Mouse (Mus musculus) gastrocnemius, postnatal 4 days (tissue): ENCODE results near the gene Tgfb1i1. TPM values are rescaled to one million over a fixed set of nuclear protein-coding genes. Genes with fewer than 3 reads are reported as not detected.
A peak's percentile ranks its signal among the peaks of the same experiment; 100 is the strongest.

Experiments
- DNase-seq, 2 experiments: peaks; one replicate each; pipeline ENCODE4 v3.0.0; 2021 to 2022; ENCODE audit warnings: low spot score in 2 of 2, mixed read lengths in 2 of 2
- total RNA-seq, 2 experiments: library from RNA; stranded (reverse); gene quantifications; 2 replicates each; pipeline ENCODE4 v1.2.3; 2021

The Tgfb1i1 gene
- total RNA-seq, 2 experiments from 2014 or later: 47.0 to 48.0 TPM

DNA sequence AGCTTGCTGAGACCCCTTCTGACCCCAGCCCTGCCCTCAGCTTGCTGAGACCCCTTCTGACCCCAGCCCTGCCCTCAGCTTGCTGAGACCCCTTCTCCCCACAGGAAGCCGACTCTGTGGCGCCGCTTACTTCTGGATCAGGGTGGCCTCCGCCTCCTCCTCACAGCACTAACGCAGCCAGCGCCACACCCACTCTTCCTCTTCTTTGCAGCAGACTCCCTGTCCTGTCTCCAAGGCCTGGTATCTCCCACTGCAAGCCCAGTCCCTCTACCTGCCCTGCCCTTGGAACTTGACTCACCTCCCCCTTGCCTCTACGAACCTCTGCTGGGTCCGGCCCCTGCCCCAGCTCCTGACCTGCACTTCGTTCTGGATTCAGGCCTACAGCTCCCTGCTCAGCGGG, 2.7 kb upstream of the Tgfb1i1 start:
- no peak for DNase-seq

DNA sequence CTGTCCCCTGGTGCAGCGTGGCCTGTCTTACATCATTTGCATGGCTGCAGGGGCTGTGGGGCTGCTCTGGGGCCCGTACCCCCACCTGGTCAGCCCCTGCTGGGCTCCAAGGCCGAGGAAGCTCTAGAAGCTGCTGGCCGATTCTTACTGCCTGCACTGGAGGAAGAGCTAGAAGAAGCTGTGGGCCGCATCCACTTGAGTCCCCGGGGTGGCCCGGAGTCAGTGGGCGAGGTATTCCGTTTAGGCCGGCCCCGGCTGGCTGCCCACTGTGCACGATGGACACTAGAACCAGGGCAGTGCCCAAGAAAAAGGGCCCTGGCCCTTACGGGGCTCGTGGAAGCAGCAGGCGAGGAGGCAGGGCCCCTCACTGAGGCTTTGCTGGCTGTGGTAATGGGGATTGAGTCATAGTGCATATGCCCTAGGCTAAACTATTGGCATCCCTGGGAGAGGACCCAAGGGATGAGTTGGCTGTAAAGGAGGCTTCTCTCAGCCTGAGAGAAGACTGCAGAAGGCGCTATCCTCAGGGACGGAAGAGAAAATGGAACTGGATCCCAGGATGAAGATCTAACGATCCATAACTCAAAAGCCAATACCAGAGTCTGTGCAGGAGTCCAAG, 2.1 kb upstream of the Tgfb1i1 start:
- no peak for DNase-seq

DNA sequence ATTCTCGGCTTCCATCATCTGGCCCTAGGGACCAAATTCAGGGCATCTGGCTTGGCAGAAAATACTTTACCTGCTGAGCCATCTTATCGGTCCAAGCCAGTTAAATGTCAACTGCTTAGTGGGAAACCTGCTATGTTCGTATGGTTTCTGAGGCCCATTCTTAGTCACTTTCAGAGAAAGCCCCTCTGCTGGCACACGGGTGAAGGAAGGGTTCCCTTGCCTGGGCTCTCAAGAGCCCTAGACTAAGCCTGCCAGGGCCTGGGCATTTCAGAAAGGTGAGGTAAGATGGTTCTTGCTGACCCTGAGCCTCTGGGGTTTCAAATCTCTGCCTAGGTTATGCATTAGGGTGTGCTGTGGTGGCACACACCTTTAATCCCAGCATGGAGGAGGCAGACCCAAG, 1.1 kb upstream of the Tgfb1i1 start:
- DNase-seq: no peak

DNA sequence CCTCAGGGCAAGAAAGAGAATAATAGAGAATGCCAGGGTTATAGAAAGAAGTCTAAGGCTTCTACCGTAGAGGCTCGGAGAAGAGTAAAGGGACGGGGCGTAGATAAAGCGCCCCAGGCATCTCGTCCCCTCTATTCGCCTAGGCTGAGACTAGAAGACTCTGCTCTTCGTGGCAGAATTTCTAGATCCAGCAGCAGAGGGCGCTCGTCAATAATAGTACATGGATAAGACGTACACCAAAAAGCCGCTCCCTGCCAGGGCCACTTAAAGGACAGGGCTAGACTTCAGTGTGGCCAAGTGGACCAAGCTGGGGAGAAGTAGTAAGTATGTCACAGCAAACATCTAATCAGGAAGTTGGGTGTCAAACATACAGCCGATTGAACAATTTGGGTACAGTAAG, 831 bp downstream of the Tgfb1i1 start:
- peak; percentile 71 to 90 for DNase-seq

DNA sequence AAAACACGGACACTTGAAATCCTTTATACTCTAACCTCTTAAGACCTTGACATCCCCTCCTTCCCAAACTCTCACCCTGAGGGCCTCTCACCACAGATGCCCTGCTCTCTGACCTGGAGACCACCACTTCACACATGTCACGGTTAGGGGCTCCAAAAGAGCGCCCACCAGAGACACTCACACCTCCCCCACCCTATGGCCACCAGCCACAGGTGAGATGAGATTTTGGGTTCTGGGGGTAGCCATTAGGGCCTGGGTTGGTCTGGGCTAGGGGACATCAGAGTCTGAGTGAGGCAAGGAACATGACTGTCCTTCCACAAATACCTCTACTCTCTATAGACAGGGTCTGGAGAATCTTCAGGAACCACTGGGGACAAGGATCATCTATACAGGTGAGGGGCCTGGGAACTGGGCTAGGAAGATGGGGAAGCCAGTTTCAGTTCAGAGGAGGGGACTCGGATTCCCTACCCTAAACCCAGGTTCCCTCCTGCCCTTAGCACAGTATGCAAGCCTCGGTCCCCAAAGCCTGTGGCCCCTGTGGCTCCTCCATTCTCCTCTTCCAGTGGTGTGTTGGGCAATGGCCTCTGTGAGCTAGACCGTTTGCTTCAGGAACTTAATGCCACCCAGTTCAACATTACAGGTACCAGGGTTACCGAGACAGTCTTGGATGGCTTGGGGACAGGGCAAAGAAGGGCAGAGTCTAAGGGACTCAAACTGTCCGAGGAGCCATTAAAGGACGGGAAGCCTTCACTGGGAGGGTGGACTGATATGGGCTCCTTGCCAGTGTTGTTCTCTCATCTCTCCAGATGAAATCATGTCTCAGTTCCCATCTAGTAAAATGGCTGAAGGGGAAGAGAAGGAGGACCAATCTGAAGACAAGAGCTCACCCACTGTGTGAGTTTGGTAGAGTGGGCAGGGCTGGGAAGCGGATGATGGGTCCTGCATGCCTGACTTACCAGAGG, 1.8 kb downstream of the Tgfb1i1 start:
- no peak for DNase-seq

DNA sequence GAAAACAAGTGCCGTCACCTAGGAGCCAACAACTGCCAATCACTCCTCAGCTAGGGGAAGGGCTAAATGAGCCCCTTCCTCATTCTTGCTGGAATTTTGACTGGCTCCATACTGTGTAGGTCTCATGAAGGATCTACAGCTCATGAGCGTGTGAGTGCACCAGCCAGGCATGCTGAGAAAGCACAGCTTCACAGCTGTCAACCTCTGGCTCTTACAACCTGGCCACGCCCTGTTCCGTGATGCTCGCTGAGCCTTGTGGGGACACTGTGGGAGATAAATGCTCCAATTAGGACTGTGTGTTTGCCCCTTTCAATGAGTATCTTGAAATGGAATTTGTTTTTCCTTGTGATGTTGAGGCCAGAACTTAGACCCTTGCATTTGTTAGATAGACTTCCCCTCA, 3.4 kb downstream of the Tgfb1i1 start:
- no peak for DNase-seq

DNA sequence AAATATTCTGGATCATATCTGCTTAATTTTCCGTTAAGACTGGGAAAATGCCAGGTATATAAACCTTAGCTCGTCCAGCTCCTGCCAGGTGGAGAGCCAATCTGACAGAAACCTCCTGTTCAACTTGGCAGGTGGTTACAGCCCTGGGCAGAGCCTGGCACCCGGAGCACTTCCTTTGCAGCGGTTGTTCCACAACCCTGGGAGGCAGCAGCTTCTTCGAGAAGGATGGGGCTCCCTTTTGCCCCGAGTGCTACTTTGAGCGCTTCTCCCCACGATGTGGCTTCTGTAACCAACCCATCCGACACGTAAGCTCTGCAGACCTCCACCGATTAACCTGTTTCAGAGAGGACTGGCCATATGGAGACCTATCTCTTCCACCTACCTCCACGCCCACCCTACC, 5.3 kb downstream of the Tgfb1i1 start:
- no peak for DNase-seq

DNA sequence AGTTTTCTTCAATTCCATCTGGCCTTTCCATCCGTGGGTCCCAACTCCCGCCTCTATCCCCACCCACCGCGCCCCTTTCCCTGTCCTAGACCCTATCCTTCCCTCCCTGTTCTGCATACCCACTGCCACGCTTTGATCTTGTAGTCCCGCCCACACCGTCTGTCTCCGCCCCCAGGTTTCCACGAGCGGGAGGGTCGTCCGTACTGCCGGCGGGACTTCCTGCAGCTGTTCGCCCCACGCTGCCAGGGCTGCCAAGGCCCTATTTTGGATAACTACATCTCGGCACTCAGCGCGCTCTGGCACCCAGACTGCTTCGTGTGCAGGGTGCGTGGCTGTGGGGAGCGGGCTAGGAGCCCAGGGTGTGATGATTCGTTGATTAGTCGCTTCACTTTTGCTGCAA, 6.0 kb downstream of the Tgfb1i1 start:
- no peak for DNase-seq

DNA sequence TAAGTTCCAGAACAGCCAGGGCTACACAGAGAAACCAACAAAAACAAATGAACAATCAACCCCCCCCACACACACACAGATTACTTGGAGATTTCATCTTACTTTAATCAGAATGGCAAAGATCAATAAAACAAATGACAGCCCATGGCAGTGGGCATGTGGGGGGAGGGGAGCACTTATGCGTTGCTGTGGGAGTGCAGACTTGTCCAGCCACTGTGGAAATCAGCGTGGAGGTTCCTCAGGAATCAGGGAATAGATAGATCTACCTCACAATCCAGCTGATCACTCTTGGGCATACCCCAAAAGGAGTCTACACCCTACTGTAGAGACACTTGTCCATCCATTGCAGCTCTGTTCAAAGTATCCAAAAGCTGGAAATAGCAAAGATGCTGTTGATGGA, 8.4 kb downstream of the Tgfb1i1 start:
- DNase-seq: no peak

DNA sequence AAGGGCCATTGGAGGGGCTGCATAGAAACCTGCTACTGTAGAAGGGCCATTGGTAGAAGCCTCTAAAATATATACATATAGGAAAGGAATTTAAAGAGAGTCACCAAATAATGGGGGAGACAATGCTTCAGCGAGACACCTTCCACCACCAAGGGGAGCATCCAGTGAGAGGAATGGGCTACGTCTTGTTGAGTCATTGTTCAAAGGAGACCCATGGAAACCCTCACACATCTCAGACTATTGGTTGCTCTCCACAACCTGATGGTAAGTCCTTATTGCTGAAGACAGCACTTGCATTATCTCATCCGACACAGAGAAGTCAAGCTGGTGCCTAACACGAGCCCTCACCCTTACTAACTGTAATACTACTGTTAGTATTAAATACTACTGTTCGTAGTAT, 9.1 kb downstream of the Tgfb1i1 start:
- DNase-seq: no peak

DNA sequence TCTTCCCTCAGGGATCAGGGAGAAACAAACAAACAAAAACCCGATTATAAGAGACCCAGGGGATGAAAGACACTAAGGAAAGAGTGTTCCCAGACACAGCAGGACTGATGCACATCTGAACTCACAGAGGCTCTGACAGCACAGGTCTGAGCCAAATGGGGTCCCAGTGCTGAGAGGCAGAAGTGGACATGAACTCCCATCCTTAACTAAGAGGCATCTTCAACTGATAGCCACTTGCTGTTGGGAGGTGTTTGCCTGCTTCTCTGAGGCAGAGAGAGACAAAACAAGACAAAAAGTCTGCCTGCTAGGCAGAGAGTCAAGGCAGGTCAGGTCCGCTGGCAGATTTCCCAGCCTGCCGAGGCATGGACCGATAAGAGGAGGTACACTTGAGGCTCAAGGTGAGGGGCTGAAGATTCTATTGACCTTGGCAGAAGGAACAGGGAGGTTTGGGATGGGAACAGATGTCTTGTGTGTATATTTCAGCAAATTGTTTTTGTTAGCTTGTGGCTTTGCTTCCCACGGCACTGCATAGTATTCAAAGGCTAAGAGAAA, 10.2 kb downstream of the Tgfb1i1 start:
- DNase-seq: no peak

DNA sequence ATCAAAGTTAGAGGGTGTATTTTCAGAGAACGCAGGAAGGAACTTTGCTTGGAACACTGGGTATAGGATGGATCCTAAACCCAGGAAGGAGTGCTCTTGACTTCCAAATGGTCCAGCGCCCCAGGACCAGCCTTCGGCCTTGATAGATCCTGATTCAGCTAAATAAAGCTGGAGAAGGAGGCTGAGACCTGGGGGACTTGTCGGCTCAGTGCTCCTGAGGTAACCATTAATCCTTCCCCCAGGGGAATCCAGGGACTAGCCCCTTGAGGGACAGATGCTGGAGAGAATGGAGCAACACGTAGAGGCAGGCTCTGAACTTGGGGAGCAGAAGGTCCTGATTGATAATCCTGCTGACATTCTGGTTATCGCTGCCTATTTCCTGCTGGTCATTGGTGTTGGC, 18.8 kb downstream of the Tgfb1i1 start, which contains the start of gene Slc5a2:
TSS of gene Slc5a2 (plus strand) at position 247 of the 400 bp plus-strand sequence.
- DNase-seq: no peak

DNA sequence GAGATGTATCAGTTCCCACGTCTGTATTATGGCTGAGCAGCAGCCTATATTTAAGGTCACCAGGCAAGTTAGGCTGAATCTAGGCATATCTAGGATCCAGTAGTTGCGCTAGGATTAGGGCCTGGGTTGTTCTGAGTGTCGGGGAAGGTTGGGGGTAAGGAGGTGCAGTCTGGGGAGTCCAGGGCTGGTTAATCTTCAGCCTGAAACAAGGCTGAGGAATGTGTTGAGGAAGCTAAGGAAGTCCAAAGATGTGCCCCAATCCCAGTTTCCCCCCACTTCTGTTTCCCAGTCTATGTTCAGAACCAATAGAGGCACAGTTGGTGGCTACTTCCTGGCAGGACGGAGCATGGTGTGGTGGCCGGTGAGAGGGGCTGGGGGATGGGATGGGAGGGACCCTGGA, 19.4 kb downstream of the Tgfb1i1 start:
- no peak for DNase-seq

DNA sequence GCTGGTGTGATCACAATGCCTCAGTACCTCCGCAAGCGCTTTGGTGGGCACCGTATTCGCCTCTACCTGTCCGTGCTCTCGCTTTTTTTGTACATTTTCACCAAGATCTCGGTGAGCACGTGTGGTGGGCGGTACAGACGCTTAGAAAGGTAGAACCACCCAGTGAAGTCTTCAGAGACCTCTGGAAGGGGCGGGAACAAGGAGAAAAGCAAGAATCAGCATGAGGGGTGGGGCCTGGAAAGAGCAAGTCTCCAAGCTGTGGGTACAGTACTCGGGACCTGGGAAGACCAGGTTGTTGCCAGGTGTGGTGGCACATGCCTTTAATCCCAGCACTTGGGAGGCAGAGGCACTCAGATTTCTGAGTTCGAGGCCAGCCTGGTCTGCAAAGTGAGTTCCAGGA, 20.8 kb downstream of the Tgfb1i1 start:
- no peak for DNase-seq

DNA sequence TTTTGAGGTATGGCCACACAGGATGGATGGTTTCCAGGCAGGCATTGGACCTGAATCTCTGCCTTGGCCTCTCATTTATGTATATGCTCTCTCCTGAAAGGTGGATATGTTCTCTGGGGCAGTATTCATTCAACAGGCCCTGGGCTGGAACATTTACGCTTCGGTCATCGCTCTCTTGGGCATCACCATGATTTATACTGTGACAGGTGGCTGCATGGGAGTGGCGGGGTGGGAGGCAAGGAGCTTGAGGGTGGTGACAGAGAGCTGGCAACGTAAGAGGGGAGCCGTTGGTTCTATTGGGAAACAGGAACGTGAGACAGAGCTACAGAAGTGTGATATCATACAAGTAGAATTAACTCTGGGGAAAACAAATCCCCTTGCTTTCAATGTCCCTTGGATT, 21.2 kb downstream of the Tgfb1i1 start:
- DNase-seq: no peak

DNA sequence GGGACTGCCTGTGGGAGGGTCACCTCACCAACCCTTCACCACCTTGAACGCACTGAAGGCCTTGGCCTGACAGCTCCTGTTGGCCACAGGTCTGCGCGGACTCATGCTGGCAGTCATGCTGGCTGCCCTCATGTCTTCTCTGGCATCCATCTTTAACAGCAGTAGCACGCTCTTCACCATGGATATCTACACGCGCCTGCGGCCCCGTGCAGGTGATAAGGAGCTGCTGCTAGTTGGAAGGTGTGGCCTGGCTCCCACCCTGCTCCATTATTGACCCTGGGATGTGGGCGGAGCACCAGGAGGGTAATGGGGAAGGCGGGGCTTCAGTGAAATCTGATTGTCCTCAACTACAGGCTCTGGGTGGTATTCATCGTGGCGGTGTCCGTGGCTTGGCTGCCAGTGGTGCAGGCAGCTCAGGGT, 23.8 kb downstream of the Tgfb1i1 start:
- no peak for DNase-seq

DNA sequence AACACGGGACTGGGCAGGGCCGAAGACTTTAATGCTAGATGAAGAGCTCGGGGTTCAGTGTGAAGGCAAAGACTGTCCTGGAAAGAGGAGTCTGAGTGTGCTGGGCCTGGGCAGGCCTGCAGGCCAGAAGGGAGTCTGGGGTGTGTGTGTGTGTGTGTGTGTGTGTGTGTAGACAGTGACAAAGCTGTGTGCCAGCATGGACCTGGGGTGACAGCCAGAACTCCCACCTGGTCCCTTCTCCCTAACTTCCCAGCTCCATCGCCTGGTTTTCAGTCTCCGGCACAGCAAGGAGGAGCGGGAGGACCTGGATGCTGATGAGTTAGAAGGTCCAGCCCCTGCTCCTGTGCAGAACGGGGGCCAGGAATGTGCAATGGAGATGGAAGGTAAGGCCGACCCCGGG, 24.9 kb downstream of the Tgfb1i1 start:
- DNase-seq: no peak

DNA sequence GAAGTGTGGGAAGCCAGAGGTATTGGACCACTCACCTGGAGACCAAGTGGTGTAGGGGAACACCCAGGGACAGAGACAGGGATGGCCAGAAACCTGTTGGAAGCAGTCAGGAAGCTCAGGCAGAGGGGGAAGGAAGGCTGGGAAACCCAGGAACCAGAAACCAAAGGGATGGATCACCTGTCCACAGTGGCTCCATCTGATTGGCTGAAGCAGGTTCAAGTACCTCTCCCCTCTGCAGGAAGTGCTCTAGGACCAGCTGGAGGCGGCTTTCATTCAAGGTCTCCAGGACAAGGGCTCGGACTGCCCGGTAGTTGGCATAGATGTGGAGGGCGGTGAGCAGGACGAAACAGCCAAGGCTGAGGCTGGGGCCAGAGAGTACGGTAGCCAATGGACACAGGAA, 29.4 kb downstream of the Tgfb1i1 start:
- no peak for DNase-seq

DNA sequence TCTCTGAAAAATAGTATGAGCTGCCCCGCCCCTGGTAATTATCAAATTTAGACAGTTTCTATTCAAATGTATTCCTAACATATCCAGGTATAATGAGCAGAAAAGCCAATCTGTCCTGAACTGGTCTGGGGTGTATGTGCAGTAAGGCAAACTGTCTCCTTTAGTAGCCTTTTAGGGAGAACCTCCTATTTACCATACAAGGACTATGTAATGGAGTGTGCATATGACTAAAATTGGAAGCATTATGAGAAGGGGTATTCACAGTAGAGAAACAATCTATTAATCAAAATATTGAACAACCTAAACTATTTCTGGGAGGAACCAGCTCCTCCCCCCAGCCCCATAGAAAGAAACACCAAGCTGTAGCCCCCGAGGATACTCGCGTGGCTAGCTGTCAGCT, 33.1 kb downstream of the Tgfb1i1 start:
- DNase-seq: no peak

DNA sequence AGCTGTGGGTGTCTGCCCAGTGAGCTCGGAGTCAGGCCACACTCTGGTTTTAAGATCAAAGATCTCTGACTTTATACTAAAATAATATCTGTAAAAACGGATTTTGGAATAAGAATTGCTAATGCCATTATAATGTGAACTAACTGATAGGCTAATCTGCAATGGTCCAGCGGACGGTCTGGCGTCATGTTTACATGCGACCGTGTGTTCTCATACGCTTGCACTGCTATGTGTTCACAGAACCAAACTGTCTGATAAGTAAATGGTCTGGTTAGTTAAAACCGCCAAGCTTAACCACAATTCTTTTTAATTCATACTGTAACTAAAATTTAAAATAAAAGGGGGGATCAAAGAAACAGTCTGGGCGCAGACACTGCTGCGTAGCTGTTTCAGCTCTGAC, 35.2 kb downstream of the Tgfb1i1 start:
- no peak for DNase-seq

DNA sequence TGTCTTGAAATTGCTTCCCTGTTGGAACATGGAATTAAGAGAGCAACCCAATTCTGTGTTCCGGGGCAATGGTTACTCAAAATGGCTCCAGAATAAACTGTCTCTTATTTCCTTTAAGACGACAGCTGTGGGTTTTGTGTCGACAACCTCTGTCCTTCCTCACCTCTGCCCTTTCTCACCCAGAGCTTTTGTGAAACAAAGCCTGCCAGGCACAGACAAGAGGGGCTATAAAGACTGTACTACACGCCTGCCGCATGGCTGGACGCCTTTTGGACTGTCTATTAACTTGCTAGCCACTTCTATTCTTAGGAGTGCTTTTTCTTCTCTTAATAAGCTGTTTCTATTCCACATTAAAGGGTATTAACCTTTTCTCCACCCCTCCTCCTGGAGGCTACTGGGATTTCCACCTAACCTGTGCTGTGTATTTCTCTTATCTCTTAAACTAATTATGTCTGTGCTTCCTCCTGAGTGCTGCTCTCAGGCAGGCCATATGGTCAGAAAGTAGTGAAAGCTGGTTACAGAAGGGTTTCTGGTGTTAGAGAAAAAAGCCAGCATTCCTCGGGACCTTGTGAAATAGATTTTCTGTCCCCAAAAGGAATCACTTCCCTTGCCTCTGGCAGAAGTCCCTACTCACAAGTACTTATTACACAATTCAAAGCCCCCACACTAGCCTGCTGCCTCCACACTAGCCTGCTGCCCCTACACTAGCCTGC, 36.1 kb downstream of the Tgfb1i1 start:
- DNase-seq: no peak

DNA sequence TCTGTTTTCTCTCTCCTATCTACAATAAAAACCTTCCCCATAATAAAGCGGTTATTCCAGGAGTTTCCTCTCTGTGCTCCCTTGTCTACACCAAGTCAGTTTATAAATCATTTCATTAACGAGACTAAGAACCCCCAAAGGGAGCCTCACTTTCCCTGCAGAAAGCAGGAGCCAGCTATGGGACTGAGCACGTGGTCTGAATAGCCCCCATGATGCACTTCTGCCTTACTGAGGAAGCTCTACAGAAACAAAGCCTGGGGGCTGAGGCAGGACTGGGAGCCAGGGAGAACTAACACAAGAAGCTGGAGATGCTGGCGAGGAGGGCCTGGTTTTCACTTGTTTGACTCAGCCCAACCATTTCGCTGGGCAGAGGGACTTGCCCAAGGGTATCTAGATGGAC, 37.4 kb downstream of the Tgfb1i1 start:
- DNase-seq: no peak
